Mouse (Mus musculus) bone marrow macrophage, adult 2 months (primary cell): Measurements from ENCODE around the gene Ppig.

ENCODE experiments used
- CTCF ChIP-seq: IDR thresholded peaks from 2 replicates; pipeline ENCODE4 v1.5.1; 2012; ENCODE audit warnings: low read depth, mild to moderate bottlenecking, low read length, moderate library complexity
- POLR2A ChIP-seq: IDR thresholded peaks from 2 replicates; pipeline ENCODE4 v1.6.1; 2012; ENCODE audit warnings: mild to moderate bottlenecking, low read depth, low read length, borderline replicate concordance

DNA sequence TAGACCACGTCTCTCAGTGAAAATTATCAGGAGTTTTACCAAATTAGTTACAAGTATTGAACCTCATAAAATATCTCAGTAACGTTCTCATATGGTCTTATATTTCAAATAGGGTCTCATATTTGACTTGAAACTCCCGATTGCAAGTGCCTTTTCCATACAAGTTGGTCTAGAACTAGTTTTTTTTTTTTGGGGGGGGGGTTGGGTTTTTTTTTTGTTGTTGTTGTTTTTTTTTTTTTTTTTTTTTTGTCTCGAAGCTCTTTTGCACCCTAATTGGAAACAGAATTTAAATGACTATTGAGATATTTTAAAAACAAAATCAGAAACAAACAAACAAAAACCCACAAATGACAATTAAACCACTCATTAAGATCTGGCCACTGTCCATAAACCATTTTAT is 68.4 kb downstream of the Ppig start:
- TF ChIP-seq CTCF: no peak
- no peak for TF ChIP-seq POLR2A
